Mouse (Mus musculus): Measurements from ENCODE around the gene Asb2.

- TF ChIP-seq CTCF (IDR thresholded peaks at IDR 0.05; ENCODE audit: low read depth, low read length) = no peak
- no peak for TF ChIP-seq POLR2A (IDR thresholded peaks at IDR 0.05; ENCODE audit: extremely low read depth, insufficient read depth, low read length)
These were observed 10.9 kb downstream of the Asb2 start for GRCm38 (mm10) chr12:103344934-103345333.

All from liver, adult 2 months (tissue).